Mouse (Mus musculus) kidney, embryonic 14.5 days (tissue): ENCODE measurements around the gene Adamts14. TPM values are rescaled to one million over a fixed set of nuclear protein-coding genes. Genes with fewer than 3 reads are reported as not detected.

Experiments used
- ATAC-seq: fragments of 200-750 bp; cut with Nextera tagmentation; 2 replicates; pipeline ENCODE4 v1.8.0; 2017; ENCODE audit warnings: moderate number of reproducible peaks, mild to moderate bottlenecking, moderate TSS enrichment, moderate library complexity; ENCODE audit not compliant: low FRiP score, low TSS enrichment
- H3K27ac ChIP-seq: fragments of 300-500 bp; sonication (generic); 2 replicates; pipeline ENCODE4 v1.5.1; 2014; ENCODE audit warnings: low read depth, mild to moderate bottlenecking, low read length, moderate library complexity, mixed read lengths
- H3K27me3 ChIP-seq: fragments of 300-500 bp; sonication (generic); 2 replicates; pipeline ENCODE4 v1.6.1; 2014; ENCODE audit warnings: mild to moderate bottlenecking, low read length; ENCODE audit not compliant: control insufficient read depth, insufficient read depth
- H3K36me3 ChIP-seq: fragments of 300-500 bp; sonication (generic); 2 replicates; pipeline ENCODE4 v1.6.1; 2014; ENCODE audit warnings: low read length, mixed read lengths; ENCODE audit not compliant: control insufficient read depth, insufficient read depth
- H3K4me1 ChIP-seq: fragments of 300-500 bp; sonication (generic); 2 replicates; pipeline ENCODE4 v1.6.1; 2014; ENCODE audit warnings: low read length, mixed read lengths; ENCODE audit not compliant: control insufficient read depth, insufficient read depth
- H3K4me2 ChIP-seq: fragments of 300-500 bp; sonication (generic); replicated peaks from 2 replicates; pipeline ENCODE4 v1.6.1; 2014; ENCODE audit warnings: low read depth, mild to moderate bottlenecking, low read length
- H3K4me3 ChIP-seq: fragments of 300-500 bp; sonication (generic); 2 replicates; pipeline ENCODE4 v1.5.1; 2014; ENCODE audit warnings: mild to moderate bottlenecking, low read length
- H3K9ac ChIP-seq: fragments of 300-500 bp; sonication (generic); 2 replicates; pipeline ENCODE4 v1.6.1; 2014; ENCODE audit warnings: low read depth, mild to moderate bottlenecking, low read length, moderate library complexity
- H3K9me3 ChIP-seq: fragments of 300-500 bp; sonication (generic); 2 replicates; pipeline ENCODE4 v1.6.1; 2016; ENCODE audit warnings: low read length; ENCODE audit not compliant: control insufficient read depth
- WGBS: fragments of 180-500 bp; shearing (Covaris S2); extraction: QIAGEN DNeasy Blood & Tissue Kit; methylation state at CpG from one replicate; pipeline ENCODE4 v1.1.7; 2014; 5-methylcytosine and 5-hydroxymethylcytosine counted together
- polyA plus RNA-seq: library from polyadenylated mRNA; unstranded; fragments of >200 nt; fragmentation: Nextera tagmentation; extraction: Ambion mirVana; gene quantifications from 2 replicates; pipeline ENCODE4 v1.2.1, GENCODE M21; 2014

Gene Adamts14
- polyA plus RNA-seq, 1 experiment from 2014 or later, result 1.3 TPM

- no peaks in the 10 kb centered on the region for H3K36me3 ChIP-seq
- H3K9ac ChIP-seq, result no peak overlapping the region
- H3K4me1 ChIP-seq, result no peaks in the 10 kb centered on the region
- H3K27me3 ChIP-seq, result no peaks in the 10 kb centered on the region
- no peak for ATAC-seq
- no peak overlapping the region for H3K4me2 ChIP-seq
- no peaks in the 10 kb centered on the region for H3K9me3 ChIP-seq
- no peak overlapping the region for H3K27ac ChIP-seq
- no peak overlapping the region for H3K4me3 ChIP-seq
- WGBS, result 91% methylated on average over 3 of the region's 3 CpGs
These were observed 41.5 kb downstream of the Adamts14 start for GRCm38 (mm10) chr10:61231756-61232155.

GRCm38 (mm10) chr10:61226784-61227396, 46.3 kb downstream of the Adamts14 start:
- H3K27me3 ChIP-seq, result no peaks in the 10 kb centered on the region
- H3K4me2 ChIP-seq, result no peak overlapping the region
- H3K9ac ChIP-seq, result no peak overlapping the region
- no peak overlapping the region for H3K27ac ChIP-seq
- WGBS, result 35% methylated on average over 4 of the region's 4 CpGs
- no peak overlapping the region for H3K4me3 ChIP-seq
- no peaks in the 10 kb centered on the region for H3K9me3 ChIP-seq
- no peaks in the 10 kb centered on the region for H3K4me1 ChIP-seq
- H3K36me3 ChIP-seq, result no peaks in the 10 kb centered on the region
- ATAC-seq, result peak; percentile 30; the same call in 1 of the 2 replicates

GRCm38 (mm10) chr10:61225694-61226093, 47.5 kb downstream of the Adamts14 start:
- Histone ChIP-seq H3K27me3 (no peaks in the 10 kb centered on the region), H3K36me3 (no peaks in the 10 kb centered on the region), H3K4me2 (no peak overlapping the region), H3K4me3 (no peak overlapping the region), H3K9ac (no peak overlapping the region), H3K9me3 (no peaks in the 10 kb centered on the region), H3K4me1 (no peaks in the 10 kb centered on the region), H3K27ac (no peak overlapping the region)
- 82% methylated on average over 5 of the region's 5 CpGs for whole genome bisulfite sequencing
- ATAC-seq, result no peak

GRCm38 (mm10) chr10:61219318-61219717, 53.9 kb downstream of the Adamts14 start:
- WGBS, result 97% methylated on average over 4 of the region's 4 CpGs

GRCm38 (mm10) chr10:61216163-61216562, 57.1 kb downstream of the Adamts14 start:
- H3K4me3 ChIP-seq, result no peak overlapping the region
- ATAC-seq, result no peak
- no peak overlapping the region for H3K27ac ChIP-seq
- H3K4me1 ChIP-seq, result no peaks in the 10 kb centered on the region
- H3K9me3 ChIP-seq, result peaks cover 5% of the 10 kb centered on the region; the same call in 1 of the 2 replicates
- 81% methylated on average over 4 of the region's 4 CpGs for WGBS
- no peak overlapping the region for H3K9ac ChIP-seq
- no peaks in the 10 kb centered on the region for H3K36me3 ChIP-seq
- no peaks in the 10 kb centered on the region for H3K27me3 ChIP-seq
- H3K4me2 ChIP-seq, result no peak overlapping the region

More at GRCm38 (mm10) chr10:61219318-61219717, 53.9 kb downstream of the Adamts14 start:
- no peak overlapping the region for H3K9ac ChIP-seq
- peaks cover 5% of the 10 kb centered on the region; the same call in 1 of the 2 replicates for H3K9me3 ChIP-seq
- H3K4me1 ChIP-seq, result no peaks in the 10 kb centered on the region
- no peaks in the 10 kb centered on the region for H3K36me3 ChIP-seq
- H3K4me3 ChIP-seq, result no peak overlapping the region
- H3K4me2 ChIP-seq, result no peak overlapping the region
- H3K27me3 ChIP-seq, result no peaks in the 10 kb centered on the region
- no peak overlapping the region for H3K27ac ChIP-seq
- ATAC-seq, result no peak

GRCm38 (mm10) chr10:61215658-61216057, 57.6 kb downstream of the Adamts14 start:
- Histone ChIP-seq H3K4me3 (no peak overlapping the region), H3K9ac (no peak overlapping the region), H3K27me3 (no peaks in the 10 kb centered on the region), H3K4me2 (no peak overlapping the region), H3K36me3 (no peaks in the 10 kb centered on the region), H3K27ac (no peak overlapping the region), H3K9me3 (peaks cover 5% of the 10 kb centered on the region; the same call in 1 of the 2 replicates), H3K4me1 (no peaks in the 10 kb centered on the region)
- WGBS, result 97% methylated on average over 6 of the region's 6 CpGs
- ATAC-seq, result no peak

GRCm38 (mm10) chr10:61212817-61213216, 60.4 kb downstream of the Adamts14 start:
- ATAC-seq, result peak; percentile 67
- Histone ChIP-seq H3K4me1 (no peaks in the 10 kb centered on the region), H3K36me3 (no peaks in the 10 kb centered on the region), H3K4me2 (peak overlapping the region; percentile 15; the same call in 1 of the 2 replicates), H3K27me3 (no peaks in the 10 kb centered on the region), H3K9me3 (no peaks in the 10 kb centered on the region), H3K27ac (no peak overlapping the region), H3K4me3 (no peak overlapping the region), H3K9ac (no peak overlapping the region)
- 8% methylated on average over 7 of the region's 11 CpGs for WGBS

GRCm38 (mm10) chr10:61211743-61212142, 61.5 kb downstream of the Adamts14 start:
- Histone ChIP-seq H3K27ac (no peak overlapping the region), H3K4me2 (no peak overlapping the region), H3K4me1 (no peaks in the 10 kb centered on the region), H3K9me3 (no peaks in the 10 kb centered on the region), H3K27me3 (no peaks in the 10 kb centered on the region), H3K36me3 (no peaks in the 10 kb centered on the region), H3K9ac (no peak overlapping the region), H3K4me3 (no peak overlapping the region)
- ATAC-seq, result no peak
- 10% methylated on average over 13 of the region's 13 CpGs for WGBS

GRCm38 (mm10) chr10:61211105-61211504, 62.1 kb downstream of the Adamts14 start:
- Histone ChIP-seq H3K27ac (no peak overlapping the region), H3K9me3 (no peaks in the 10 kb centered on the region), H3K4me3 (no peak overlapping the region), H3K9ac (no peak overlapping the region), H3K4me2 (no peak overlapping the region), H3K36me3 (no peaks in the 10 kb centered on the region), H3K27me3 (no peaks in the 10 kb centered on the region), H3K4me1 (no peaks in the 10 kb centered on the region)
- no peak for ATAC-seq
- 83% methylated on average over 4 of the region's 4 CpGs for WGBS
